Mouse (Mus musculus) embryonic stem cell, embryonic (primary cell): ENCODE measurements at regions not wholly inside any gene's neighbourhood (a gene's known extent, or its start where the extent isn't known, plus 50 kb on each side); places are given as distances from the start of the nearest gene placed in this dataset.

ENCODE experiments used
- CTCF ChIA-PET, 4 experiments: fragments of 300-600 bp in 2 of 4; fragments of 350-600 bp in 2 of 4; sonication (Branson Sonifier 250); formaldehyde crosslinking; loops; one replicate each; lab custom pipeline; 2022; ENCODE audit warnings: inconsistent platforms in 2 of 4; lab: Charles Lee
- POLR2A ChIA-PET, 4 experiments: fragments of 300-600 bp in 2 of 4; fragments of 350-600 bp in 2 of 4; sonication (Branson Sonifier 250); formaldehyde crosslinking; loops; one replicate each; lab custom pipeline; 2022; ENCODE audit warnings: antibody characterized with exemption in 4 of 4, inconsistent platforms in 1 of 4; lab: Charles Lee

DNA sequence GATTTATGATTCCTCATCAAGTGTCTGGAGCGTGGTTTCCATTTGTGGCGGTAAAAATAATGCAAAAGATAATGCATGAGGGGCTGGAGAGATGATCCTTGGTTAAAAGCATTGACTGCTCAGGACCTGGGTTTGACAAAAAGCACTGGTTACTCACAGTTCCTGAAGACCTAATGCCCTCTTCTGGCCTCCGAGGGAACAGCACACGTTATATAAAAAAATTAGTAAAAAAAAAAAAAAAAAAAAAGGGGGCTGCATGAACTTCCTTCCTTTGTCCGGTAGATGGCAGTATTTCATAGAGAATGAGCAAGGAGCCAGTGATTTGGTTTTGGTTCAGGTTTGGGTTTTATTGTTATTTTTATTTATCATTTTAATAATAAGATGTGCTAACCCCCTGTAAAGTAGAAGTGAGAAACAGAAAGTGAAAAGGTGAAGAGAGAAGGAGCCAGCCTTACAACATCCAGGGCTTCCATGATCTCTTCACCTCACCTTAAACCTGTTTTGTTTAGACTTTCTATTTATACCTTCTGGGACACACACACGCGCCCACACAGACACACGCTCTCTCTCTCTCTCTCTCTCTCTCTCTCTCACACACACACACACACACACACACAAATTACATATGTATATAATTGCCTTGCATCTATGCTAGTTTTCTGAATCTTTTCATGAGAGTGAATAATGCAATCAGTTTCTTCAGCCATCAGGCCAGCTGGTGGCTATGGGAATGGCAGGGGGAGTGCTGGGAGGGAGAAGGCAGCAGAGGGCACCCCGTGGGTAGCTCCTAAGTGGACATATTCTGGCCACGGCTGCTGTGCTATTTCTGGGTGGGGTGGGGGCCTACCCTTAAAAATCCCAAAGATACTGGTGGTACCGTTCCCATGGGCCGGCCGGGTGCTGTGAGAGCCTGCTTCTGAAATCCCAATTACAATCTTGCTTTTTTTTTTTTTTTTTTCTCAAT lies 230.0 kb downstream of the Poteg start:
- ChIA-PET CTCF (interaction anchor here (0.6 to 2.3 kb wide), 8 partner anchors 41 to 316 kb away, joined by 3 to 16 read pairs (median 4); no protein-coding TSS in a partner anchor), POLR2A (interaction anchor here in 1 of 4 experiments (0.6 kb wide), 1 partner anchor 316 kb away, joined by 3 read pairs; no protein-coding TSS in a partner anchor)

DNA sequence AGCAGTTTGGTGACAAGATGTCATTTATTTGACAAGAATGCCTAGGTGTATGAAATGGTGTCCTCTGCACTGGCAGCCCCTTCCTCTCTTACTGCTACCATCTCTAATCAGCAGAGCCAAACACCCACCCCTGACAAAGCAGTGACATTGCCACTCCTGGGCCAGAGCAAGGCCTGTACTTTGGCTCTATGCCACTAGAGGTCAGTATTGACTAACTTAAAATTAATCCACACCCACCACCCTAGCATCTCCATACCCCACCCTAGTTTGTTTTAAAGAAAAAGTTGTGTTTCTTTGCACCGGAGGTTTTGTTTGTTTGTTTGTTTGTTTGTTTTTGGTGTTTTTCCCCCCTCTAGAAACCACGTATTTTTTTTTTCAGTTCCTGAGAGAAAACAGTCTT lies 231.7 kb downstream of the Poteg start:
- CTCF ChIA-PET, result interaction anchor here in 1 of 4 experiments (0.5 kb wide), 1 partner anchor 726 kb away, joined by 6 read pairs; no protein-coding TSS in a partner anchor
- POLR2A ChIA-PET, result interaction anchor here in 1 of 4 experiments (0.6 kb wide), 1 partner anchor 78 kb away, joined by 3 read pairs; no protein-coding TSS in a partner anchor

DNA sequence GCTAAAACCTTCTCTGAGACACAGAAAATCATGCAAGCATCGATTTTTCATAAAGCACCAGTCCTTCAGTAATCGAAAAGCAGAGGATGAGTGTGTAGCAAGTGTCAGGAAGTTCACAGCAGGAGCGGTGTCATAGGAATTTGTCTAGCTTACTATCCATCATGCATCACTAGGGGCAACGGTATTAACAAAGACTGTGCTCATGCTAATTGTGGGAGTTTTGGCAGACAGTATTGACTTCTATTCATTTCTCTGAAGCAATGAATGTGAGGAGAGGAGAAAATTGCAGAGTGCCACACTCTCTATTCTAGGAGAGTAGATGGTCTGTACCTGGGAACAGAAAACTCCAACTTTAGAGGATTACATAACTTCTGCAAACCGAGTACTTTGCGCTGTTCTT lies 274.5 kb downstream of the Poteg start:
- CTCF ChIA-PET, result interaction anchor here in 1 of 4 experiments (0.6 kb wide), 1 partner anchor 1144 kb away, joined by 3 read pairs; no protein-coding TSS in a partner anchor
- POLR2A ChIA-PET, result no interaction called here

DNA sequence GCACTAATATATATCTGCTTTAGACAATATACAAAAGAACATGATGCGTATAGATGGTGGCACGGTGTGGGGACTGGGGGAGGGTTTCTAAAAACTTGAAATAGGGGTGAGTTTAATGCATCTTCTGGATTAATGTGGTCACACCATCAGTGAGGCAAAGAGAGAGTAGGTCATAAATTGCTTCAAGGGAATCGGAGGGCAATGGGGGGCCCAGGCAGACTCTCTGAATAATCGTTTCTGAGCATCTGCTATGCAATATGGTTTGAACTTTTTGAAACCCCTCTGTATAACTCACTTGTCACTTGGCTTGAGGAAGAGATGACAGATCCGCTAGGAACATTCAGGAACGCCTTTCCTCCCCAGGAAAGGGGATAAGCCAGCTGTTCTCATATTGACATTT lies 322.8 kb downstream of the Poteg start:
- ChIA-PET POLR2A (no interaction called here), CTCF (no interaction called here)

DNA sequence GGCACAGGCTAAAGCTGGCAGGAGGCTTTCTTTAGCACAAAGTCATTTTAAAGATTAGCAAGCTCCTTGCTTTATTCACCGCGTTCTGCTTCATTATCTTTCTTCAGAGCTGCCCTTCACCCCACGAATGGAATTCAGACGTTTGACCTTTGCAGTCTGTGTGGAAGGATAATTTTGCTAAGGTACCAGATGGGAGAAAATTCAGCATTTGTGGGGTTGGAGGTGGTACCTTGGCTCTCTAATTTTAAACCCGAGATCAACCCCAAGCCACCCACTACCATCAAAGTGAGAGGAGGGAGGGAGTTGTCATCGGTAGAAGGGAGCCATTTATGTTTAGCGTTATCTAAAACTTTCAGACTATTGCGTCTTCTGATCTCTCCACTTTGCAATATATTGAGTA lies 323.3 kb downstream of the Poteg start:
- POLR2A ChIA-PET, result no interaction called here
- CTCF ChIA-PET, result no interaction called here

DNA sequence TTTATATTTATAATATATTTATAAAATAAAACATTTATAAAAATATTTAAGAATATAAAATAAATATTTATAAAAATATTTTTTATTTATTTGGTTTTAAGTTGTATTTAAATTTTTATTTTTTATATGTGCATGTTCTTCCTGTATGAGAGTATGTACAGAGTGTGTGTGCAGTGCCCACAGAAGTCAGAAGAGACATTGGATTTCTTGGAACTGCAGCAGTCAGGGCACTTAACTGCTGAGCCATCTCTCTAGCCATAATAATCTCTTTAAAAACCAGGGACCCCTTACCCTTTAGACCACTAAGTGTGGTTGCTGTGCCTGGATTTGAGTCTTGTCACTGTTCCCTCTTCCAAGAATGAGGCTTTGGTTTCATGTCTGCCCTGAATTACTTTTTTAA lies 323.8 kb downstream of the Poteg start:
- CTCF ChIA-PET, result no interaction called here
- POLR2A ChIA-PET, result no interaction called here

DNA sequence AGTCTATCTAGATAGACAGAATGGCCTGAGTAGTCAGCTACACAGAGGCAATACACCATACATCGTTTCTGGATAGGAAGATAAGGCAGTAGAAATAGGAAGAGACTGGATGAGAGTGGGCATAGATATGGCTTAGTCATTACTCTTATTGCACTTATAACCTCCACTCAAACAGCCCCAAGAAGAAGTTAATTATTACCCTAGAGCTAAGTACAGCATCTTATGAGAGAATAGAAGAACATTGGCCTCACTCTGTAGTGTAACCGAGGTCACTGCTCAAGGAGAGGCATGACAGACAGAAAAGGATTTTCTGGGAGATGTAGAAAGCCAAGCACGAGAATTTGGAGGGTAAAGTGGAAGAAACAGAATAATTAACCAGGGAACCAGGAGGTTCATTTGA lies 331.5 kb downstream of the Poteg start:
- POLR2A ChIA-PET, result no interaction called here
- CTCF ChIA-PET, result no interaction called here
